Mouse (Mus musculus) neural tube, embryonic 13.5 days (tissue): ENCODE results near the gene Gprin1. TPM values are rescaled to one million over a fixed set of nuclear protein-coding genes. Genes with fewer than 3 reads are reported as not detected.

Experiments
- ATAC-seq: fragments of 200-750 bp; cut with Nextera tagmentation; 2 replicates; pipeline ENCODE4 v1.8.0; 2017; ENCODE audit warnings: low read depth, mild to moderate bottlenecking, moderate TSS enrichment, moderate library complexity
- H3K27ac ChIP-seq: fragments of 300-500 bp; sonication (generic); replicated peaks from 2 replicates; pipeline ENCODE4 v1.5.1; 2015; ENCODE audit warnings: moderate library complexity, mild to moderate bottlenecking, inconsistent platforms
- H3K27me3 ChIP-seq: fragments of 300-500 bp; sonication (generic); 2 replicates; pipeline ENCODE4 v1.6.1; 2015; ENCODE audit warnings: mild to moderate bottlenecking, inconsistent platforms
- H3K36me3 ChIP-seq: fragments of 300-500 bp; sonication (generic); 2 replicates; pipeline ENCODE4 v1.6.1; 2015; ENCODE audit warnings: mild to moderate bottlenecking, inconsistent platforms
- H3K4me1 ChIP-seq: fragments of 300-500 bp; sonication (generic); replicated peaks from 2 replicates; pipeline ENCODE4 v1.6.1; 2015; ENCODE audit warnings: inconsistent platforms
- H3K4me2 ChIP-seq: fragments of 300-500 bp; sonication (generic); 2 replicates; pipeline ENCODE4 v1.6.1; 2015; ENCODE audit warnings: inconsistent platforms, mild to moderate bottlenecking, moderate library complexity
- H3K4me3 ChIP-seq: fragments of 300-500 bp; sonication (generic); 2 replicates; pipeline ENCODE4 v1.5.1; 2015; ENCODE audit warnings: mild to moderate bottlenecking, inconsistent platforms
- H3K9ac ChIP-seq: fragments of 300-500 bp; sonication (generic); 2 replicates; pipeline ENCODE4 v1.6.1; 2015; ENCODE audit warnings: moderate library complexity, mild to moderate bottlenecking, inconsistent platforms
- H3K9me3 ChIP-seq: fragments of 300-500 bp; sonication (generic); 2 replicates; pipeline ENCODE4 v1.6.1; 2016; ENCODE audit warnings: inconsistent platforms
- WGBS: fragments of 180-500 bp; shearing (Covaris S2); methylation state at CpG from one replicate; pipeline ENCODE4 v1.1.7; 2015; 5-methylcytosine and 5-hydroxymethylcytosine counted together
- polyA plus RNA-seq: library from polyadenylated mRNA; unstranded; fragments of >200 nt; fragmentation: Nextera tagmentation; extraction: Ambion mirVana; gene quantifications from 2 replicates; pipeline ENCODE4 v1.2.1, GENCODE M21; 2015

Gene Gprin1
- polyA plus RNA-seq, 1 experiment from 2014 or later = 17.5 TPM

DNA sequence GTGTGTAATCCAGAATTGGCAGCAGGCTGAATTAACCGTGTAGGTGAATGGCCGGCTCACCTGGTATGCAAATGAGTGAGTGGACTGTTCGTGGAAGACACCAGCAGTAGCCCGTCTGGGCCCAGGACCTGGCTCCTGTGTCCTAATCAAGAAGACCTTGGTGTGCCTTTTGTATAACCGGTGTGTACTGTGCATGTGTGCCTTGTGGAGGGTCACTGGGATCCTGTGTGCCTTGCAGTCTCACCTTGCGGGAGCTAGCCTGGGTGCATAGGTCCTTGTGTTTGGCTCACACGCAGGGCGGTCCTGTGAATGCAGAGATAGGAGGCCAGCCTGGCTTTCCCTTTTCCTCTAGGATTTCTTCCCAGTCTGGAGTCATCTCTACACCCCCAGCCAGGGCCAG lies 1.5 kb downstream of the Gprin1 start:
- no peaks in the 10 kb centered on the region for H3K9me3 ChIP-seq
- peak overlapping the region; percentile 61 for H3K4me3 ChIP-seq
- H3K27me3 ChIP-seq = peaks cover 20% of the 10 kb centered on the region
- peaks cover 9% of the 10 kb centered on the region; the same call in 1 of the 2 replicates for H3K36me3 ChIP-seq
- peak overlapping the region; percentile 90 for H3K9ac ChIP-seq
- peaks cover 58% of the 10 kb centered on the region for H3K4me1 ChIP-seq
- peak overlapping the region; percentile 92 for H3K27ac ChIP-seq
- WGBS = 86% methylated on average over 8 of the region's 8 CpGs
- H3K4me2 ChIP-seq = peak overlapping the region; percentile 78
- no peak for ATAC-seq

DNA sequence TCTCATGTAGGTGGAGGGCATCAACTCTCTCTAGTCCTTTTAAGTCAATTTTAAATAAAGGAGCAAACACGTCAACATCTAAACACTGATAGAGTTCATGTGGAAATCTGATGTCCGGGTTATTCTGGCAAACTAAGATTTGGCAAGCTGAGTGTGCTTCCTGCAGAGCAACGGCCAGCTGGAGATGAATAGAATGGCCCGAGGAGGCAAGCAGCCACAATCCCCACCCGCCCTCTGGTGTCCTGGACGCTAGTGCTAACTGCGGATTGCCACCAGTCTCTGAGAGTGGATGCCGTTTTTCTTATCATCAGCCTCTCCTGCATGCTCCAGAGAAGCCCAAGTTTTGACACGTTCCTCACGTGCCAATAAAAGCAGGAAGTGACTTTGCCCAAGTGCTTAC lies 2.8 kb downstream of the Gprin1 start:
- Histone ChIP-seq H3K27me3 (peaks cover 9% of the 10 kb centered on the region), H3K9ac (peak overlapping the region; percentile 90), H3K4me1 (peaks cover 54% of the 10 kb centered on the region), H3K36me3 (peaks cover 10% of the 10 kb centered on the region; the same call in 1 of the 2 replicates), H3K9me3 (no peaks in the 10 kb centered on the region), H3K4me3 (peak overlapping the region; percentile 13; the same call in 1 of the 2 replicates), H3K4me2 (peak overlapping the region; percentile 78), H3K27ac (no peak overlapping the region)
- no peak for ATAC-seq
- whole genome bisulfite sequencing = 41% methylated on average over 10 of the region's 10 CpGs

- ATAC-seq = no peak
- no peak overlapping the region for H3K27ac ChIP-seq
- H3K4me1 ChIP-seq = peaks cover 54% of the 10 kb centered on the region
- H3K36me3 ChIP-seq = peaks cover 18% of the 10 kb centered on the region; the same call in 1 of the 2 replicates
- H3K4me3 ChIP-seq = no peak overlapping the region
- H3K9me3 ChIP-seq = no peaks in the 10 kb centered on the region
- peak overlapping the region; percentile 53 for H3K9ac ChIP-seq
- WGBS = 41% methylated on average over 6 of the region's 6 CpGs
- H3K27me3 ChIP-seq = peaks cover 4% of the 10 kb centered on the region; the same call in 1 of the 2 replicates
- peak overlapping the region; percentile 78 for H3K4me2 ChIP-seq
Measured at GRCm38 (mm10) chr13:54746110-54746509, 3.6 kb downstream of the Gprin1 start.

DNA sequence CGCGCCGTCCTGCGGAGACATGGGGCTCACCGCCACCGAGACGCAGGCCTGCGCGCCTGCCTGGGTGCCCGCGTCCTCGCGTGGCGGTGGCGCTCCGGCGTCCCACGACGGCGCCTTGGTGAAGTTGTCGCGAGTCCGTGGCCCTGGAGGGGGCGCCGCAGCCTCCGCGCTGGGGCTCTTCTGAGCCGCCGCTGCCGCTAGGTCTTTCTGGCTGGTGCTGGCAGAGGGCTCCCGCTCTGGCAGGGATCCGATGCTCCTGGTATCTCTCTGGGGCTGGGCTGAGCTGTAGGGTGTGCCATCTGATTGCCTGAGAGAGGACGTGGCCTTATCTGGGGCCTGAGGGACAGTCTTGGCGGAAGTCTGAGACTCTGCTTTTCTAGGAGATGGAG lies 11.5 kb downstream of the Gprin1 start:
- peak overlapping the region; percentile 48 for H3K4me2 ChIP-seq
- peak overlapping the region; percentile 45; the same call in 1 of the 2 replicates for H3K9ac ChIP-seq
- H3K4me3 ChIP-seq = peak overlapping the region; percentile 27
- no peak overlapping the region for H3K27ac ChIP-seq
- no peaks in the 10 kb centered on the region for H3K9me3 ChIP-seq
- no peak for ATAC-seq
- peaks cover 14% of the 10 kb centered on the region for H3K4me1 ChIP-seq
- H3K27me3 ChIP-seq = peaks cover 50% of the 10 kb centered on the region
- peaks cover 69% of the 10 kb centered on the region for H3K36me3 ChIP-seq
- 4% methylated on average over 34 of the region's 34 CpGs for WGBS

DNA sequence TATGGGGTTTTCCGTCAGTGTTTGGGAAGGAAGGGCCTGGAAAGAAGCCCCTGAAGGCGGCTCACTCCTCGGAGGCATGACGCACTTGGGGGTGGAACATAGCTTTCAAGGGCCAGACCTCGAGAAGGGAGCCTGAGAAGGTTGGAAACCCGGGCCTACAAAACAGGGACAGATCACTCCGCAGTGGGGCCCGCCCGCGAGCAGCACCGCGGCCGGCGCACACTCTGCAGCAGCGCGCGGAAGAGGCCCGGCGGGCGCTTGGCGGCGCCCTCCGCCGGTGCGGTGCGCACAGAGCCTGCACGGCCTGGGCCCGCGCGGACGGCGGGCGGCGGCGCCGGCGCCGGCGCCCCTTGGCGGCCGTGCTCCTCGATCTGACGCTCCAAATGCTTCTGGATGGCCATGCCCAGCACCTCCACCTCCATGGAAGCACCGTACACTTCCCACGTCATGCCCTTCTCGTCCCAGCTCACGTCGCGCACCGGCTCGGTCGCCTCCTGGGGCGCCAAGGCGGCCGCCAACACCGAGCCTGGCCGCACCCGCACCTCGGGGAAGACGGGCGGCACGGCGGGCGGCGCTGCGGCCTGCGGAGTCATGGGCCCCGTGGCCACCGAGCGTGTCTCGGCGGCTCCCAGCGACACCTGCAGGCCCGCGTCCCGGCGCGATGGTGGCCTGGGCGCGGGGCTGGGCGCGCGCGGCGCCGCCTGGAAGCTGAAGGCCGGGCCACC lies 12.0 kb downstream of the Gprin1 start:
- Histone ChIP-seq H3K4me3 (peak overlapping the region; percentile 27), H3K4me2 (peak overlapping the region; percentile 48), H3K36me3 (peaks cover 69% of the 10 kb centered on the region), H3K9me3 (no peaks in the 10 kb centered on the region), H3K4me1 (peaks cover 14% of the 10 kb centered on the region), H3K9ac (peak overlapping the region; percentile 45; the same call in 1 of the 2 replicates), H3K27me3 (peaks cover 50% of the 10 kb centered on the region), H3K27ac (no peak overlapping the region)
- 2% methylated on average over 86 of the region's 87 CpGs for WGBS
- peak; percentile 64; the same call in 1 of the 2 replicates for ATAC-seq

DNA sequence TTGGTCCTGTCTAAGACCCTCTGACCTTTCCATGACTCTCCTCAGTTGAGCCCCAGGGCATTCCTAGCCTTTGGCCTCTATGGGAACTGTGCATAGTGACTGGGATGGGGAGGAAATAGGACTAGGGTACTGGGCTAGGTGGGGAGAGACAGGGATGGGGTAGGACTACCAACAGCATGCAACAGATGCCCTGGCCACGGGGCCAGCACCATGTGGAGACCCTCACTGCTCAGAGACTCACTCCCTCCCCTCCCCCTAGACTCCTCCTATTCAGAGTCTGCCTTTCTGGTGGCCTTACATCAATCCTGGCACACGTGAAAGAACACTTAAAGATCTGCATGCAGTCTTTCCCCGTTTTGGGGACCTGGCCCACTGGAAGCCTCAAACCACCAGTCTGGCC lies 12.7 kb downstream of the Gprin1 start:
- no peak for ATAC-seq
- Histone ChIP-seq H3K36me3 (peaks cover 69% of the 10 kb centered on the region), H3K27ac (no peak overlapping the region), H3K9ac (no peak overlapping the region), H3K4me2 (peak overlapping the region; percentile 48; the same call in 1 of the 2 replicates), H3K4me1 (peaks cover 14% of the 10 kb centered on the region), H3K27me3 (peaks cover 50% of the 10 kb centered on the region), H3K4me3 (no peak overlapping the region), H3K9me3 (no peaks in the 10 kb centered on the region)
- WGBS = 28% methylated on average over 3 of the region's 3 CpGs

DNA sequence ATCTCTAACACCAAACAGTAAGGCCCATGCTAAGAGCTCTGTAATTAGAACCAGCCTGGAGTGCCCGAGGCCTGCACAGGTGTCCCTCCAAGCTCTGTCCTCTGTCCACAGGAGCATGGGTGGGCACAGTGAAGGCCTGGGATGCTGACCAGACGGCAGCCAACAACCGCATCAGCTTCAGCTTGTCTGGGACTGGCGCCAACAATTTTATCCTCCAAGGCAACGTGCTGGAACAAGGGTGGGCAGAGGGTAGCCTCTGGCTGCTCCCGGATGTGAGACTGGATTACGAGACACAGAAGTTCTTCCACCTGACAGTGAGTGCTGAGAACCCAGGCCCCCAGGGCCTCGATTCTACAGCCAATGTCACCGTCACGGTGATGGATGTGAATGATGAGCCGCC lies 23.5 kb downstream of the Gprin1 start:
- no peak overlapping the region for H3K27ac ChIP-seq
- ATAC-seq = no peak
- H3K27me3 ChIP-seq = no peaks in the 10 kb centered on the region
- H3K4me3 ChIP-seq = no peak overlapping the region
- no peaks in the 10 kb centered on the region for H3K36me3 ChIP-seq
- peaks cover 3% of the 10 kb centered on the region; the same call in 1 of the 2 replicates for H3K9me3 ChIP-seq
- H3K9ac ChIP-seq = no peak overlapping the region
- 61% methylated on average over 11 of the region's 11 CpGs for WGBS
- no peak overlapping the region for H3K4me2 ChIP-seq
- H3K4me1 ChIP-seq = peaks cover 9% of the 10 kb centered on the region

DNA sequence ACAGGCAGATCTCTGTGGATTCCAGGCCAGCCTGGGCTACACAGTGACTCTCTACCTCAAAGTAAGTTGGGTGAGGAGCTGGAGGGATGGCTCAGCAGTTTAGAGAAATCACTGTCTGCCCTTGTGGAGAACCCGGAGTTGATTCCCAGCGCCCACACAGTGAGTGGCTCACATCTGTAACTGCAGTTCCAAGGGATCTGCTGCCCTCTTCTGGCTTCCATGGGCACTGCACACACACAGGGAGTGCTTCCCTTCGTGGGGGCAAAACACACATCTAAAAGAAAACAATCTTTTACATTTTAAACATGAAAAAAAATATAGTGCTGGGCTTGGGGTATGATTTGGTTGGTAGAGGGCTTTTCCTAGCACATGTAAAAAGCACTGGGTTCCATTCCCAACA lies 26.5 kb downstream of the Gprin1 start:
- no peak for ATAC-seq
- no peak overlapping the region for H3K27ac ChIP-seq
- H3K9me3 ChIP-seq = peaks cover 3% of the 10 kb centered on the region; the same call in 1 of the 2 replicates
- peaks cover 10% of the 10 kb centered on the region for H3K4me1 ChIP-seq
- H3K36me3 ChIP-seq = no peaks in the 10 kb centered on the region
- no peak overlapping the region for H3K4me3 ChIP-seq
- H3K9ac ChIP-seq = no peak overlapping the region
- WGBS = 90% methylated on average over 3 of the region's 3 CpGs
- no peak overlapping the region for H3K4me2 ChIP-seq
- H3K27me3 ChIP-seq = no peaks in the 10 kb centered on the region

DNA sequence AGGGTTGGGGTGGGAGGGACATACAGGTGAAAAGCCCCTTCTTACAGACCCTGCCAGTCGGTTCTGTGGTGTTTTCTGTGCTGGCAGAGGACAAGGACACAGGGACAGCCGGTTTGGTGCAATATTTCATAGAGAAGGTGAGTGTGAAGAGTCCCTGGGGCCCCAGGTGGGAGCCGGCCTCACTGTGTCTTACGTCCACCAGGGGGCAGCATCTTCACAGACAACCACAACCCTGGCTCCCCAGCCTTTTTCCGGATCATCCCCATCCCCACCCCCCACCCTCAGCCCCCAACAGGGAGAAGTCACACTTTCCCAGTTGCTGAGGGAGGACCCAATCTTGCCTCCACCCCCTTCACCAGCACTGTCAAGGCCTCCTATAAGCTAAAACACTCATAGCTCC lies 32.8 kb downstream of the Gprin1 start:
- ATAC-seq = peak; percentile 57; the same call in 1 of the 2 replicates
- Histone ChIP-seq H3K4me1 (peaks cover 19% of the 10 kb centered on the region; the same call in 1 of the 2 replicates), H3K9me3 (no peaks in the 10 kb centered on the region), H3K4me3 (no peak overlapping the region), H3K36me3 (no peaks in the 10 kb centered on the region), H3K27me3 (peaks cover 9% of the 10 kb centered on the region; the same call in 1 of the 2 replicates), H3K9ac (no peak overlapping the region), H3K4me2 (no peak overlapping the region), H3K27ac (no peak overlapping the region)
- WGBS = 2% methylated on average over 5 of the region's 5 CpGs

- no peaks in the 10 kb centered on the region for H3K9me3 ChIP-seq
- H3K4me3 ChIP-seq = no peak overlapping the region
- H3K9ac ChIP-seq = no peak overlapping the region
- no peak overlapping the region for H3K27ac ChIP-seq
- H3K27me3 ChIP-seq = peaks cover 9% of the 10 kb centered on the region; the same call in 1 of the 2 replicates
- peaks cover 19% of the 10 kb centered on the region; the same call in 1 of the 2 replicates for H3K4me1 ChIP-seq
- WGBS = 65% methylated on average over 10 of the region's 10 CpGs
- no peaks in the 10 kb centered on the region for H3K36me3 ChIP-seq
- no peak overlapping the region for H3K4me2 ChIP-seq
- no peak for ATAC-seq
Measured at GRCm38 (mm10) chr13:54714996-54715395, 34.7 kb downstream of the Gprin1 start.

DNA sequence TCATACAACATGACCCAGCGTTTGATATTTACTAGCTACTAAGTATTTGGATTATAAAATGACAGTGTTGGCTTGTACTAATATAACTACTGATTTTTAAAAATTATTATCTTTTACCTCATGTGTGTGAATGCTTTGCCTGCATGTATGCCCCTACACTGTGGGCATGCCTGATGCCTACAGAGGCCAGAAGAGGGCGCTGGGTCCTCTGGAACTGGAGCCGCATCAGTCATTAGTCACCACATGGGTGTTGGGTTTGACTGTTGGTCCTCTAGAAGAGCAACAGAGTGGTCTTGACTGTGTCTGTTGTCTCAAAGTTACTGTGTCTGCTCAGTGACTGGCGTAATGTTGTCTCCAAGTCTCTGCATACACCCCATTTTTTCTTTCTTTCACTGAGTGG lies 35.3 kb downstream of the Gprin1 start:
- H3K36me3 ChIP-seq = no peaks in the 10 kb centered on the region
- H3K4me2 ChIP-seq = no peak overlapping the region
- WGBS = 46% methylated on average over 4 of the region's 4 CpGs
- H3K4me3 ChIP-seq = no peak overlapping the region
- H3K27me3 ChIP-seq = peaks cover 9% of the 10 kb centered on the region; the same call in 1 of the 2 replicates
- no peak for ATAC-seq
- no peak overlapping the region for H3K27ac ChIP-seq
- peaks cover 19% of the 10 kb centered on the region; the same call in 1 of the 2 replicates for H3K4me1 ChIP-seq
- H3K9me3 ChIP-seq = no peaks in the 10 kb centered on the region
- no peak overlapping the region for H3K9ac ChIP-seq

GRCm38 (mm10) chr13:54710866-54711265 lies 38.8 kb downstream of the Gprin1 start:
- 79% methylated on average over 3 of the region's 3 CpGs for whole genome bisulfite sequencing
- Histone ChIP-seq H3K27ac (no peak overlapping the region), H3K9ac (no peak overlapping the region), H3K4me3 (no peak overlapping the region), H3K36me3 (no peaks in the 10 kb centered on the region), H3K9me3 (no peaks in the 10 kb centered on the region), H3K4me1 (no peaks in the 10 kb centered on the region), H3K27me3 (peaks cover 1% of the 10 kb centered on the region; the same call in 1 of the 2 replicates), H3K4me2 (no peak overlapping the region)
- ATAC-seq = no peak
